Mouse (Mus musculus) heart, embryonic 16.5 days (tissue): Measurements from ENCODE around the gene Itsn2. TPM values are rescaled to one million over a fixed set of nuclear protein-coding genes. Genes with fewer than 3 reads are reported as not detected.
"Not testable (repeated sequence)": the region's sequence is repeated elsewhere in the genome, so short reads cannot be mapped to it uniquely, and the experiment has no call there.

Source experiments
- ATAC-seq: fragments of 200-750 bp; cut with Nextera tagmentation; replicated peaks from 2 replicates; pipeline ENCODE4 v1.8.0; 2017; ENCODE audit warnings: moderate number of reproducible peaks; ENCODE audit not compliant: insufficient read depth, low FRiP score; ENCODE audit errors: extremely low read depth
- H3K27ac ChIP-seq: fragments of 300-500 bp; sonication (generic); 2 replicates; pipeline ENCODE4 v1.5.1; 2014; ENCODE audit warnings: mild to moderate bottlenecking, low read length, control low read depth, moderate library complexity
- H3K27me3 ChIP-seq: fragments of 300-500 bp; sonication (generic); 2 replicates; pipeline ENCODE4 v1.6.1; 2014; ENCODE audit warnings: low read length, mixed read lengths; ENCODE audit not compliant: control insufficient read depth, insufficient read depth
- H3K36me3 ChIP-seq: fragments of 300-500 bp; sonication (generic); 2 replicates; pipeline ENCODE4 v1.6.1; 2014; ENCODE audit not compliant: control insufficient read depth, insufficient read depth
- H3K4me1 ChIP-seq: fragments of 300-500 bp; sonication (generic); 2 replicates; pipeline ENCODE4 v1.6.1; 2014; ENCODE audit warnings: low read length, mixed read lengths; ENCODE audit not compliant: control insufficient read depth, insufficient read depth
- H3K4me2 ChIP-seq: fragments of 300-500 bp; sonication (generic); 2 replicates; pipeline ENCODE4 v1.6.1; 2014; ENCODE audit warnings: low read depth, mild to moderate bottlenecking, control low read depth, low read length
- H3K4me3 ChIP-seq: fragments of 300-500 bp; sonication (generic); 2 replicates; pipeline ENCODE4 v1.5.1; 2014; ENCODE audit warnings: mild to moderate bottlenecking, control low read depth, low read length
- H3K9ac ChIP-seq: fragments of 300-500 bp; sonication (generic); 2 replicates; pipeline ENCODE4 v1.6.1; 2014; ENCODE audit warnings: low read length, control low read depth
- H3K9me3 ChIP-seq: fragments of 300-500 bp; sonication (generic); replicated peaks from 2 replicates; pipeline ENCODE4 v1.6.1; 2016; ENCODE audit warnings: low read length; ENCODE audit not compliant: control insufficient read depth
- WGBS: fragments of 180-500 bp; shearing (Covaris S2); extraction: QIAGEN DNeasy Blood & Tissue Kit; methylation state at CpG from one replicate; pipeline ENCODE4 v1.1.7; 2014; 5-methylcytosine and 5-hydroxymethylcytosine counted together
- polyA plus RNA-seq: library from polyadenylated mRNA; unstranded; fragments of >200 nt; fragmentation: Nextera tagmentation; extraction: Ambion mirVana; gene quantifications from 2 replicates; pipeline ENCODE4 v1.2.1, GENCODE M21; 2015

Itsn2 gene
- polyA plus RNA-seq, 1 experiment from 2014 or later, result 32.1 TPM

- Histone ChIP-seq H3K4me1 (no peaks in the 10 kb centered on the region), H3K36me3 (no peaks in the 10 kb centered on the region), H3K4me3 (no peak overlapping the region), H3K27ac (no peak overlapping the region), H3K27me3 (no peaks in the 10 kb centered on the region), H3K9me3 (no peaks in the 10 kb centered on the region), H3K4me2 (no peak overlapping the region), H3K9ac (no peak overlapping the region)
- ATAC-seq, result no peak
- WGBS, result 88% methylated on average over 2 of the region's 2 CpGs
Observed at GRCm38 (mm10) chr12:4688386-4688785, 95.9 kb downstream of the Itsn2 start.

- H3K27ac ChIP-seq, result no peak overlapping the region
- H3K4me1 ChIP-seq, result no peaks in the 10 kb centered on the region
- H3K4me3 ChIP-seq, result no peak overlapping the region
- no peak overlapping the region for H3K4me2 ChIP-seq
- H3K9me3 ChIP-seq, result no peaks in the 10 kb centered on the region
- ATAC-seq, result no peak
- WGBS, result 90% methylated on average over 14 of the region's 14 CpGs
- no peaks in the 10 kb centered on the region for H3K36me3 ChIP-seq
- no peaks in the 10 kb centered on the region for H3K27me3 ChIP-seq
- H3K9ac ChIP-seq, result no peak overlapping the region
Observed at GRCm38 (mm10) chr12:4689341-4689740, 96.9 kb downstream of the Itsn2 start.

DNA sequence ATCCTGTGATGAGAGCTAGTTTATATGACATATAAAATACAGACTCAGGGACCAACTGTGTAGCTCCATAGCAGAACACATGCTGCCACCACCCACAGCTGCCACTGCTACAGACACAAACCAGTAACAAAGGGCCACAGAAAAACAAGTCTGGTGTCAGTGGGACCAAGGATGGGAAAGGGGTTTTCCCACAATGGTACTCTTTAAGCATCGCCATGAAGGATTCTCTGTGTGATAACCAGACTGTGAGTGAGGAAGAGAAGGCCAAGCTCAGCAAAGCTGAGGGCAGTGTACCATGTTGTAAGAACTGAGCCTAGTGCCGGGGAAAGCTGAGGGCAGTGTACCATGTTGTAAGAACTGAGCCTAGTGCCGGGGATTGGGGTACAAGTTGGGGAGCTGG lies 98.8 kb downstream of the Itsn2 start:
- Histone ChIP-seq H3K9me3 (no peaks in the 10 kb centered on the region), H3K4me3 (no peak overlapping the region), H3K4me2 (no peak overlapping the region), H3K9ac (no peak overlapping the region), H3K27me3 (no peaks in the 10 kb centered on the region), H3K4me1 (no peaks in the 10 kb centered on the region), H3K27ac (no peak overlapping the region), H3K36me3 (no peaks in the 10 kb centered on the region)
- 85% methylated on average over 3 of the region's 3 CpGs for WGBS
- no peak for ATAC-seq

- H3K27me3 ChIP-seq, result no peaks in the 10 kb centered on the region
- H3K36me3 ChIP-seq, result peaks cover 9% of the 10 kb centered on the region
- no peak overlapping the region for H3K27ac ChIP-seq
- no peaks in the 10 kb centered on the region for H3K4me1 ChIP-seq
- no peak overlapping the region for H3K4me2 ChIP-seq
- 86% methylated on average over 1 of the region's 1 CpGs for WGBS
- no peak for ATAC-seq
- no peaks in the 10 kb centered on the region for H3K9me3 ChIP-seq
- no peak overlapping the region for H3K9ac ChIP-seq
- no peak overlapping the region for H3K4me3 ChIP-seq
Observed at GRCm38 (mm10) chr12:4694534-4694933, 102.1 kb downstream of the Itsn2 start.

DNA sequence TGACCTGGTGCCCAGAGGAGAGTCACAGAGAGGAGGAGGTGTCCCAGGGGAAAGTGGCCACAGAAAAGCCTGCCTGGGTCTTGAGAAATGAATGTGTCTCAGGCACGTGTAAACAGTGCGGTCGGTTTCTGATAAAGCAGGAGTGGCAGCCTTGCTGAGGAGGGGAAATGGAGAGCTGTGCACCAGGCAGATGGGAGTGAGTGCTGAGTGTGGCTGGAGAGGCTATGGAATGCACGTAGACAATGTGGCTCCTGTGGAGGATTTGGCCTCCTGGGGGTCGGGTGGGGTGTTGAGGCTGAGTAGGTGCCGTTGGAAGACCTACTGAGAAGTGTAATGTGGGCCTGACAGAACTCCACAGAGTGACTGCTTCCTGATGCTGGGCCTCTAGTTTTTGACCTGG lies 113.2 kb downstream of the Itsn2 start:
- WGBS, result 33% methylated on average over 6 of the region's 6 CpGs
- H3K4me3 ChIP-seq, H3K4me1 ChIP-seq, H3K4me2 ChIP-seq, H3K27ac ChIP-seq, H3K27me3 ChIP-seq, H3K9me3 ChIP-seq, H3K9ac ChIP-seq: not testable (repeated sequence)
- H3K36me3 ChIP-seq, result peaks cover 21% of the 10 kb centered on the region
- peak; percentile 61 for ATAC-seq

GRCm38 (mm10) chr12:4706175-4706574 lies 113.7 kb downstream of the Itsn2 start:
- Histone ChIP-seq H3K9me3 (no peaks in the 10 kb centered on the region), H3K4me1 (no peaks in the 10 kb centered on the region), H3K27me3 (no peaks in the 10 kb centered on the region), H3K4me3 (no peak overlapping the region), H3K27ac (no peak overlapping the region), H3K36me3 (peaks cover 16% of the 10 kb centered on the region), H3K9ac (no peak overlapping the region), H3K4me2 (no peak overlapping the region)
- 92% methylated on average over 5 of the region's 5 CpGs for WGBS
- ATAC-seq, result no peak

DNA sequence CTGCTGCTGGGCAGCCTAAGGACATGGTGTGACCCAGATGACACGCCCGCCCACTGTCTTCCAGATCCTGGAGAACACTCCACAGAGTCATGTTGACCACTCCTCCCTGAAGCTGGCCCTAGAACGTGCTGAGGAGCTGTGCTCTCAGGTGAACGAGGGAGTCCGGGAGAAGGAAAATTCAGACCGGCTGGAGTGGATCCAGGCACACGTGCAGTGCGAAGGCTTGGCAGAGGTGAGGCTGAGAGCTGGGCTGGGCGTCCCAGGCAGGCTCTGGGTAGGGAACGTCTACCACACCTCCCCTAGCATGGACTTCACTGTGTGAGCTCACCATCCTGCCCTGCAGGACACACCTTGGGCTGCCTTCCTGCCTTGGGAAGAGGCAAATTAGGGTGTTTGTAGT lies 114.5 kb downstream of the Itsn2 start:
- no peak overlapping the region for H3K4me3 ChIP-seq
- H3K9ac ChIP-seq, result no peak overlapping the region
- no peak overlapping the region for H3K27ac ChIP-seq
- 73% methylated on average over 10 of the region's 10 CpGs for WGBS
- no peaks in the 10 kb centered on the region for H3K4me1 ChIP-seq
- H3K27me3 ChIP-seq, result no peaks in the 10 kb centered on the region
- H3K36me3 ChIP-seq, result peaks cover 15% of the 10 kb centered on the region
- H3K4me2 ChIP-seq, result no peak overlapping the region
- no peak for ATAC-seq
- H3K9me3 ChIP-seq, result no peaks in the 10 kb centered on the region

GRCm38 (mm10) chr12:4707488-4708017 lies 115.1 kb downstream of the Itsn2 start:
- WGBS, result 89% methylated on average over 14 of the region's 14 CpGs
- no peak for ATAC-seq
- peaks cover 19% of the 10 kb centered on the region for H3K36me3 ChIP-seq
- no peak overlapping the region for H3K27ac ChIP-seq
- H3K4me2 ChIP-seq, result no peak overlapping the region
- H3K9me3 ChIP-seq, result no peaks in the 10 kb centered on the region
- H3K27me3 ChIP-seq, result no peaks in the 10 kb centered on the region
- H3K9ac ChIP-seq, result no peak overlapping the region
- H3K4me3 ChIP-seq, result no peak overlapping the region
- H3K4me1 ChIP-seq, result no peaks in the 10 kb centered on the region

- Histone ChIP-seq H3K9ac (no peak overlapping the region), H3K4me1 (peaks cover 1% of the 10 kb centered on the region; the same call in 1 of the 2 replicates), H3K27me3 (no peaks in the 10 kb centered on the region), H3K4me3 (no peak overlapping the region), H3K9me3 (no peaks in the 10 kb centered on the region), H3K36me3 (peaks cover 23% of the 10 kb centered on the region), H3K4me2 (no peak overlapping the region), H3K27ac (no peak overlapping the region)
- no peak for ATAC-seq
- WGBS, result 75% methylated on average over 4 of the region's 4 CpGs
Observed at GRCm38 (mm10) chr12:4708296-4708695, 115.9 kb downstream of the Itsn2 start.
